Mouse (Mus musculus) heart, adult 18-20 months (tissue): ENCODE measurements around the gene Asb6. TPM values are rescaled to one million over a fixed set of nuclear protein-coding genes. Genes with fewer than 3 reads are reported as not detected.

Experiments used
- DNase-seq, 2 experiments: peaks; one replicate each; pipeline ENCODE4 v3.0.0; 2021 to 2022; ENCODE audit warnings: mixed read lengths in 1 of 2
- long read RNA-seq, 2 experiments: library from polyadenylated mRNA; stranded (forward); transcript quantifications; one replicate each; pipeline ENCODE4 v2.0.0; 2021
- total RNA-seq, 2 experiments: library from RNA; stranded (reverse); gene quantifications; 2 replicates each; pipeline ENCODE4 v1.2.3; 2021

Asb6 gene
- total RNA-seq: 1 to 10 TPM; 6.6 to 7.4 TPM
- long read RNA-seq, experiment 1, full-length matches to known transcripts: 18 of 20 reads
- long read RNA-seq, experiment 1, partial matches to known transcripts: 1 of 20 reads
- long read RNA-seq, experiment 1, other reads (novel, unspliced or antisense): 1 of 20 reads
- long read RNA-seq, experiment 2, full-length matches to known transcripts: 4 of 6 reads
- long read RNA-seq, experiment 2, partial matches to known transcripts: 1 of 6 reads
- long read RNA-seq, experiment 2, other reads (novel, unspliced or antisense): 1 of 6 reads

GRCm38 (mm10) chr2:30830283-30830795, at the start of gene Asb6:
Gene Asb6, minus strand, starts transcription at chr2:30830333.
- DNase-seq: no peak

GRCm38 (mm10) chr2:30879481-30879880, 49.3 kb upstream of the Asb6 start:
- DNase-seq: no peak

GRCm38 (mm10) chr2:30875621-30876432, 45.7 kb upstream of the Asb6 start:
- DNase-seq: no peak

GRCm38 (mm10) chr2:30875096-30875495, 45.0 kb upstream of the Asb6 start:
- DNase-seq: no peak

- DNase-seq: no peak
Observed at GRCm38 (mm10) chr2:30874445-30874844, 44.3 kb upstream of the Asb6 start.

- DNase-seq: no peak
Observed at GRCm38 (mm10) chr2:30872669-30873068, 42.5 kb upstream of the Asb6 start.

- no peak for DNase-seq
Observed at GRCm38 (mm10) chr2:30870863-30871262, 40.7 kb upstream of the Asb6 start.

GRCm38 (mm10) chr2:30865426-30865825, 35.3 kb upstream of the Asb6 start:
- no peak for DNase-seq

- DNase-seq: peak; percentile 35 to 52
Observed at GRCm38 (mm10) chr2:30864968-30865381, 34.8 kb upstream of the Asb6 start.

- no peak for DNase-seq
Observed at GRCm38 (mm10) chr2:30863574-30863973, 33.4 kb upstream of the Asb6 start.

GRCm38 (mm10) chr2:30862081-30862480, 31.9 kb upstream of the Asb6 start:
- DNase-seq: no peak

GRCm38 (mm10) chr2:30859782-30860181, 29.6 kb upstream of the Asb6 start:
- no peak for DNase-seq

- no peak for DNase-seq
Observed at GRCm38 (mm10) chr2:30857076-30857475, 26.9 kb upstream of the Asb6 start.

GRCm38 (mm10) chr2:30852771-30853313, 22.7 kb upstream of the Asb6 start:
- DNase-seq: no peak

GRCm38 (mm10) chr2:30850581-30850980, 20.4 kb upstream of the Asb6 start:
- DNase-seq: no peak

- no peak for DNase-seq
Observed at GRCm38 (mm10) chr2:30848184-30848583, 18.1 kb upstream of the Asb6 start.

GRCm38 (mm10) chr2:30846723-30847122, 16.6 kb upstream of the Asb6 start:
- DNase-seq: no peak

- no peak for DNase-seq
Observed at GRCm38 (mm10) chr2:30846236-30846635, 16.1 kb upstream of the Asb6 start.

- no peak for DNase-seq
Observed at GRCm38 (mm10) chr2:30845152-30846070, 15.3 kb upstream of the Asb6 start.

GRCm38 (mm10) chr2:30842615-30843014, 12.5 kb upstream of the Asb6 start:
- DNase-seq: no peak

- no peak for DNase-seq
Observed at GRCm38 (mm10) chr2:30836238-30836990, 6.3 kb upstream of the Asb6 start.
